Mouse (Mus musculus): Measurements from ENCODE around the gene Slc39a5.

DNA sequence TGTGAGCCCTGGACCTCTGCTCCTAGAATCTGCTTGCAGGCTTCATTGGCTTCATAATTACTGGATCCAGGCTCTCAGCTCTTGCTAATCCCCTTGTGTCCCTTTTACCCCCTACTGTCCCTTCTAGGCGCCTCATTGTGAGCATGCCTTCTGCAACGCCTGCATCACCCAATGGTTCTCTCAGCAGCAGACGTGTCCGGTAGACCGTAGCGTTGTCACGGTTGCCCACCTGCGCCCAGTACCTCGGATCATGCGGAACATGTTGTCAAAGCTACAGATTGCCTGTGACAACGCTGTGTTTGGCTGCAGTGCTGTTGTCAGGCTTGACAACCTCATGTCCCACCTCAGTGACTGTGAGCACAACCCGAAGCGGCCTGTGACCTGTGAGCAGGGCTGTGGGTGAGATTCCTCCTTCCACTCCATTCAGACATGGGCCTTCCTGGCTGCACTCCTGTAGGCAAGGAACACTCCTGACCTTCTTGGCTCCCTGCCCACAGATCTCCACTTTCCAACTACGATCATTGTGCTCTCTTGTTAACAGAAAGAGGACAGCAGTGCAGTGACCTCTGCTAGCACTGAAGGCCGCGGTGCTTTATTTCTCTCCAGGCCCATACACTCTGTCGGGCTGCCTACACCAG is 34.3 kb upstream of the Slc39a5 start:
- TF ChIP-seq CTCF (IDR thresholded peaks at IDR 0.05; ENCODE audit: extremely low read depth, insufficient read depth, low read length) (no peak), POLR2A (IDR thresholded peaks at IDR 0.05; ENCODE audit: extremely low read depth, insufficient read depth, low read length) (no peak)

Measured in cortical plate, adult 2 months (tissue).